In genomic region chr5:64501746-64502145, GRCm38 (mm10) we compare ENCODE assay signal across 13 mouse cellular contexts.
"Had no signal": no experiment of that assay in that cellular context is flagged by ENCODE, and none has a peak within 500 bp of the region (broad histone marks: within the 10 kb centered on the region; RNA-seq: fewer than 3 reads in every experiment).

No protein-coding gene starts in this region.

- H3K4me3 ChIP-seq: layer of hippocampus, adult 2 months; limb, embryonic 13.5 days; midbrain, embryonic 10.5 days; midbrain, embryonic 15.5 days; neural tube, embryonic 12.5 days had no signal

- H3K27me3 ChIP-seq: limb, embryonic 13.5 days; midbrain, embryonic 15.5 days; neural tube, embryonic 12.5 days had no signal

- ATAC-seq: midbrain, embryonic 15.5 days had no signal

- H3K4me2 ChIP-seq: limb, embryonic 13.5 days; lung, embryonic 14.5 days; midbrain, embryonic 15.5 days; neural tube, embryonic 12.5 days had no signal

- H3K9me3 ChIP-seq: limb, embryonic 13.5 days; midbrain, embryonic 10.5 days; midbrain, embryonic 15.5 days; neural tube, embryonic 12.5 days had no signal

- H3K9ac ChIP-seq: limb, embryonic 13.5 days; lung, embryonic 14.5 days; midbrain, embryonic 15.5 days; neural tube, embryonic 12.5 days had no signal

- H3K27ac ChIP-seq: layer of hippocampus, adult 2 months; limb, embryonic 13.5 days; liver, embryonic 14.5 days; midbrain, embryonic 15.5 days; neural tube, embryonic 12.5 days had no signal

- DNase-seq: kidney, adult 11 months; kidney, postnatal 10 days; kidney, postnatal 4 days; left cerebral cortex, postnatal 4 days; lung, embryonic 14.5 days; lung, postnatal 14 days; thymus, postnatal 4 days had no signal

- H3K36me3 ChIP-seq: limb, embryonic 13.5 days; midbrain, embryonic 10.5 days; midbrain, embryonic 15.5 days; neural tube, embryonic 12.5 days had no signal
